Mouse (Mus musculus) kidney, adult 2 months (tissue): Measurements from ENCODE around the gene Cep162.

Experiments
- CTCF ChIP-seq: fragments of 200-500 bp; conservative IDR thresholded peaks from 2 replicates; pipeline ENCODE4 v1.5.1; 2011; ENCODE audit warnings: low read depth, mild to moderate bottlenecking, control low read depth, low read length, moderate library complexity, mixed read lengths; ENCODE audit not compliant: insufficient read depth, insufficient read length
- POLR2A ChIP-seq: fragments of 200-500 bp; IDR thresholded peaks from one replicate; pipeline ENCODE4 v1.6.1; 2011; ENCODE audit warnings: low read depth, low read length, control low read depth

DNA sequence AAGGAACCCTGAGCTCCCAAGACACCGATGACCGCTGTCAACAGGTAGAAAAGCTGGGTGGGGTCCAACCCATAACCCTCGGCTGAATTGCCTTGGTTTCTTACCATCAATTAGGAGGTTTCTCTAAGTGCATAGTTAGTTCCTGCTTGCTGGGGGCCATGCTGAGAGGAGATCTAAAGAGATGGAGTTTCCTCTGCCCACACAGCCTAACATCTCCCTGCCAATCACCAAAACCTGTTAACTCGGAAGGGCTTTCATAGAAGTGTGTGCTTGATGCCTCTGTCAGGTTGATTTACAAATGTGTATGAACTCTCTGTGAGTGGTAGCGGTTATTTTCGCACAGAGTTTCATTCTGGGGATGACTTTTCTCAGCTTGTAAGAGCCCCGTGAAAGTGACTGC is 76.8 kb downstream of the Cep162 start:
- TF ChIP-seq POLR2A = no peak
- no peak for TF ChIP-seq CTCF
